ENCODE assay signal across 21 mouse cellular contexts in genomic region chr11:89841853-89842252, GRCm38 (mm10).
DNase-seq lines count a peak whose midpoint lies in the region; ATAC-seq and TF ChIP-seq lines count a peak whose summit lies in the region.
"Had no signal": no experiment of that assay in that cellular context is flagged by ENCODE, and none has a peak within 500 bp of the region (broad histone marks: within the 10 kb centered on the region; RNA-seq: fewer than 3 reads in every experiment).

No protein-coding gene starts in this region.

- peak; percentile 19 for DNase-seq in forebrain, embryonic 14.5 days (ENCODE audit: low spot score)
- DNase-seq in hindbrain, postnatal 0 days (ENCODE audit: low spot score): peak; percentile 14
- no peak for DNase-seq in neural tube, embryonic 10.5 days (ENCODE audit: extremely low spot score, low spot score)
- DNase-seq: adrenal gland, postnatal 14 days; B cell, adult 2 months; cerebellum, adult 18-20 months; cerebellum, adult 9-11 months; cerebellum, postnatal 36 days; heart, adult 18-20 months; heart, postnatal 10 days; heart, postnatal 4 days had no signal

- no peak overlapping the region for H3K4me2 ChIP-seq in forebrain, embryonic 14.5 days (ENCODE audit: low read length)
- no peak overlapping the region for H3K4me2 ChIP-seq in forebrain, embryonic 13.5 days
- H3K4me2 ChIP-seq in hindbrain, postnatal 0 days (ENCODE audit: low read depth, low read length): no peak overlapping the region
- H3K4me2 ChIP-seq in hindbrain, embryonic 12.5 days (replicated peaks): no peak overlapping the region
- H3K4me2 ChIP-seq in neural tube, embryonic 13.5 days: no peak overlapping the region
- H3K4me2 ChIP-seq in neural tube, embryonic 15.5 days: no peak overlapping the region
- H3K4me2 ChIP-seq: embryonic facial prominence, embryonic 13.5 days; forebrain, embryonic 15.5 days had no signal

- peaks cover 5% of the 10 kb centered on the region; the same call in 1 of the 2 replicates for H3K4me1 ChIP-seq in forebrain, embryonic 14.5 days (ENCODE audit: control insufficient read depth, insufficient read depth, low read length)
- peaks cover 19% of the 10 kb centered on the region for H3K4me1 ChIP-seq in forebrain, embryonic 13.5 days
- H3K4me1 ChIP-seq in hindbrain, postnatal 0 days (ENCODE audit: insufficient read depth, low read length): 0 out of 2 replicates have a peak, but pooled peaks cover 4% of the 10 kb centered on the region
- peaks cover 10% of the 10 kb centered on the region for H3K4me1 ChIP-seq in hindbrain, embryonic 12.5 days
- H3K4me1 ChIP-seq in neural tube, embryonic 13.5 days (replicated peaks): peaks cover 20% of the 10 kb centered on the region
- H3K4me1 ChIP-seq in neural tube, embryonic 15.5 days: peaks cover 16% of the 10 kb centered on the region

- no peaks in the 10 kb centered on the region for H3K36me3 ChIP-seq in forebrain, embryonic 14.5 days (ENCODE audit: control insufficient read depth, insufficient read depth, low read length)
- H3K36me3 ChIP-seq in forebrain, embryonic 13.5 days (ENCODE audit: poor library complexity, severe bottlenecking): no peaks in the 10 kb centered on the region
- H3K36me3 ChIP-seq in hindbrain, postnatal 0 days (ENCODE audit: insufficient read depth, low read length): no peaks in the 10 kb centered on the region
- H3K36me3 ChIP-seq in hindbrain, embryonic 12.5 days: no peaks in the 10 kb centered on the region
- no peaks in the 10 kb centered on the region for H3K36me3 ChIP-seq in neural tube, embryonic 13.5 days
- no peaks in the 10 kb centered on the region for H3K36me3 ChIP-seq in neural tube, embryonic 15.5 days
- H3K36me3 ChIP-seq: embryonic facial prominence, embryonic 13.5 days; forebrain, embryonic 15.5 days; heart, embryonic 10.5 days had no signal

- no peak for ATAC-seq in forebrain, embryonic 14.5 days
- no peak for ATAC-seq in forebrain, embryonic 13.5 days
- peak; percentile 55; the same call in 1 of the 2 replicates for ATAC-seq in hindbrain, postnatal 0 days
- ATAC-seq in hindbrain, embryonic 12.5 days (ENCODE audit: low FRiP score): no peak
- ATAC-seq in neural tube, embryonic 13.5 days (ENCODE audit: low read depth): 0 out of 2 replicates have a peak, but pooled peaks have one; percentile 11
- ATAC-seq in neural tube, embryonic 15.5 days (ENCODE audit: low FRiP score): 0 out of 2 replicates have a peak, but pooled peaks have one; percentile 38
- no peak for ATAC-seq in inflammation-experienced regulatory T-cells, adult 6 months
- ATAC-seq: activated CD4-positive, CD25-positive, alpha-beta regulatory T cell, adult 4 months; CD4-positive, CD25-positive, alpha-beta regulatory T cell, adult 4 months; forebrain, embryonic 15.5 days had no signal

- no peak overlapping the region for H3K4me3 ChIP-seq in forebrain, embryonic 14.5 days (ENCODE audit: low read depth, low read length)
- H3K4me3 ChIP-seq in forebrain, embryonic 13.5 days: no peak overlapping the region
- no peak overlapping the region for H3K4me3 ChIP-seq in hindbrain, postnatal 0 days (ENCODE audit: low read length)
- H3K4me3 ChIP-seq in hindbrain, embryonic 12.5 days: no peak overlapping the region
- no peak overlapping the region for H3K4me3 ChIP-seq in neural tube, embryonic 13.5 days
- H3K4me3 ChIP-seq in neural tube, embryonic 15.5 days (replicated peaks): no peak overlapping the region
- H3K4me3 ChIP-seq: embryonic facial prominence, embryonic 13.5 days; forebrain, embryonic 15.5 days; heart, embryonic 10.5 days had no signal

- H3K9me3 ChIP-seq in forebrain, embryonic 14.5 days (replicated peaks; ENCODE audit: control insufficient read depth, low read length): no peaks in the 10 kb centered on the region
- no peaks in the 10 kb centered on the region for H3K9me3 ChIP-seq in forebrain, embryonic 13.5 days (replicated peaks)
- no peaks in the 10 kb centered on the region for H3K9me3 ChIP-seq in hindbrain, postnatal 0 days (ENCODE audit: low read length)
- no peaks in the 10 kb centered on the region for H3K9me3 ChIP-seq in hindbrain, embryonic 12.5 days (replicated peaks)
- H3K9me3 ChIP-seq in neural tube, embryonic 13.5 days: no peaks in the 10 kb centered on the region
- no peaks in the 10 kb centered on the region for H3K9me3 ChIP-seq in neural tube, embryonic 15.5 days (replicated peaks)
- H3K9me3 ChIP-seq: embryonic facial prominence, embryonic 13.5 days; forebrain, embryonic 15.5 days; heart, embryonic 10.5 days had no signal

- H3K9ac ChIP-seq in forebrain, embryonic 14.5 days (ENCODE audit: low read length): no peak overlapping the region
- H3K9ac ChIP-seq in forebrain, embryonic 13.5 days: no peak overlapping the region
- H3K9ac ChIP-seq in hindbrain, postnatal 0 days (replicated peaks; ENCODE audit: low read length): no peak overlapping the region
- no peak overlapping the region for H3K9ac ChIP-seq in hindbrain, embryonic 12.5 days
- H3K9ac ChIP-seq in neural tube, embryonic 13.5 days: no peak overlapping the region
- no peak overlapping the region for H3K9ac ChIP-seq in neural tube, embryonic 15.5 days (replicated peaks)
- H3K9ac ChIP-seq: embryonic facial prominence, embryonic 13.5 days; forebrain, embryonic 15.5 days had no signal

- H3K27me3 ChIP-seq in forebrain, embryonic 14.5 days (replicated peaks; ENCODE audit: control insufficient read depth, insufficient read depth, low read length): no peaks in the 10 kb centered on the region
- H3K27me3 ChIP-seq in forebrain, embryonic 13.5 days: no peaks in the 10 kb centered on the region
- H3K27me3 ChIP-seq in hindbrain, postnatal 0 days (ENCODE audit: insufficient read depth, low read length): no peaks in the 10 kb centered on the region
- no peaks in the 10 kb centered on the region for H3K27me3 ChIP-seq in hindbrain, embryonic 12.5 days
- no peaks in the 10 kb centered on the region for H3K27me3 ChIP-seq in neural tube, embryonic 13.5 days
- no peaks in the 10 kb centered on the region for H3K27me3 ChIP-seq in neural tube, embryonic 15.5 days (replicated peaks)
- H3K27me3 ChIP-seq: embryonic facial prominence, embryonic 13.5 days; forebrain, embryonic 15.5 days had no signal

- no peak for TF ChIP-seq CTCF in hindbrain, postnatal 0 days (IDR thresholded peaks at IDR 0.05; ENCODE audit: low read depth)

- no peak overlapping the region for H3K27ac ChIP-seq in forebrain, embryonic 14.5 days (ENCODE audit: low read depth, low read length)
- H3K27ac ChIP-seq in forebrain, embryonic 13.5 days: no peak overlapping the region
- H3K27ac ChIP-seq in hindbrain, postnatal 0 days: no peak overlapping the region
- no peak overlapping the region for H3K27ac ChIP-seq in hindbrain, embryonic 12.5 days
- no peak overlapping the region for H3K27ac ChIP-seq in neural tube, embryonic 13.5 days (replicated peaks)
- peak overlapping the region; percentile 61; the same call in 1 of the 2 replicates for H3K27ac ChIP-seq in neural tube, embryonic 15.5 days (replicated peaks)
- H3K27ac ChIP-seq: embryonic facial prominence, embryonic 13.5 days; forebrain, embryonic 15.5 days; heart, embryonic 10.5 days had no signal

Comparison
In these comparisons a context has a peak if more than half of its experiments do, and no peak if none do; other contexts are left out.
1. ATAC-seq: peak in hindbrain, postnatal 0 days (single experiment), neural tube, embryonic 13.5 days (single experiment) and neural tube, embryonic 15.5 days (single experiment); none in forebrain, embryonic 14.5 days (single experiment), forebrain, embryonic 13.5 days (single experiment), hindbrain, embryonic 12.5 days (single experiment) and inflammation-experienced regulatory T-cells, adult 6 months (single experiment).